Mouse (Mus musculus): Measurements from ENCODE around the gene Myh7. TPM values are rescaled to one million over a fixed set of nuclear protein-coding genes. Genes with fewer than 3 reads are reported as not detected.

Myh7 gene
- total and polyA plus RNA-seq, 3 experiments = 0.08 TPM; not detected in 2

- in situ Hi-C loops (cut with MboI; ENCODE audit: low pct_ligation_motif_present, low pct_unique_long_range_greater_than_20kb, low sequenced_read_pairs) = loop anchor here (5.0 kb wide), 1 partner anchor 34 kb away; no protein-coding TSS in a partner anchor
These were observed 57.6 kb downstream of the Myh7 start for GRCm38 (mm10) chr14:54936831-54937160.

GRCm38 (mm10) chr14:54935904-54936830, 58.3 kb downstream of the Myh7 start, which contains the start of gene Cmtm5:
Gene Cmtm5 (plus strand): TSS chr14:54936261.
- DNase-seq (ENCODE audit: extremely low read depth) = no peak
- Histone ChIP-seq H3K36me3 (replicated peaks in 1 of 2; ENCODE audit: control insufficient read depth in 1 of 2, insufficient read depth in 1 of 2, low read length in 1 of 2) (no peaks in the 10 kb centered on the region), H3K27ac (ENCODE audit: insufficient read depth, low read depth) (no peak within 1 kb of the TSS), H3K27me3 (replicated peaks) (peaks cover 65% of the 10 kb centered on the region), H3K4me2 (ENCODE audit: insufficient read depth, low read depth, poor library complexity, severe bottlenecking) (no peak within 1 kb of the TSS), H3K4me1 (ENCODE audit: control insufficient read depth in 1 of 2, insufficient read depth in 2 of 2) (peaks cover 3 to 12% of the 10 kb centered on the region in 2 experiments), H3K9me3 (replicated peaks; ENCODE audit: low read length) (no peaks in the 10 kb centered on the region), H3K9ac (ENCODE audit: insufficient read depth, low read depth) (no peak within 1 kb of the TSS), H3K79me2 (replicated peaks; ENCODE audit: control insufficient read depth, extremely low read depth, insufficient read depth, poor library complexity, severe bottlenecking) (no peaks in the 10 kb centered on the region), H3K4me3 (replicated peaks in 1 of 3; ENCODE audit: low read depth in 2 of 3, low read length in 2 of 3, poor library complexity in 1 of 3) (no peak within 1 kb of the TSS)
- dilution Hi-C loops (cut with MboI; ENCODE audit: extremely low pct_ligation_motif_present, extremely low pct_unique_long_range_greater_than_20kb, low sequenced_read_pairs) = no loop called here
- TF ChIP-seq NELFE (IDR thresholded peaks at IDR 0.05; ENCODE audit: low read depth, low read length) (no peak), ZKSCAN1 (IDR thresholded peaks at IDR 0.05; ENCODE audit: borderline replicate concordance, low read depth, low read length) (no peak), KAT2A (IDR thresholded peaks at IDR 0.05; ENCODE audit: insufficient replicate concordance, low read length) (no peak), MAFK (IDR thresholded peaks at IDR 0.05; ENCODE audit: insufficient replicate concordance, low read length) (no peak), POLR2A (IDR thresholded peaks at IDR 0.05; ENCODE audit: low read depth, low read length) (no peak), IRF4 (IDR thresholded peaks at IDR 0.05; ENCODE audit: low read depth, low read length) (no peak), SIN3A (IDR thresholded peaks at IDR 0.05; ENCODE audit: low read length) (no peak), ZC3H11A (IDR thresholded peaks at IDR 0.05; ENCODE audit: low read depth, low read length) (no peak)
- in situ Hi-C loops (cut with MboI; ENCODE audit: low pct_ligation_motif_present, low pct_unique_long_range_greater_than_20kb, low sequenced_read_pairs) = loop anchor here (5.0 kb wide), 1 partner anchor 34 kb away; no protein-coding TSS in a partner anchor

More at GRCm38 (mm10) chr14:54936831-54937160, 57.6 kb downstream of the Myh7 start:
- Histone ChIP-seq H3K36me3 (replicated peaks in 1 of 2; ENCODE audit: control insufficient read depth in 1 of 2, insufficient read depth in 1 of 2, low read length in 1 of 2) (no peaks in the 10 kb centered on the region), H3K79me2 (replicated peaks; ENCODE audit: control insufficient read depth, extremely low read depth, insufficient read depth, poor library complexity, severe bottlenecking) (no peaks in the 10 kb centered on the region), H3K27ac (ENCODE audit: insufficient read depth, low read depth) (no peak overlapping the region), H3K4me1 (ENCODE audit: control insufficient read depth in 1 of 2, insufficient read depth in 2 of 2) (peaks cover 3 to 12% of the 10 kb centered on the region in 2 experiments), H3K27me3 (replicated peaks) (peaks cover 66% of the 10 kb centered on the region), H3K9ac (ENCODE audit: insufficient read depth, low read depth) (no peak overlapping the region), H3K9me3 (replicated peaks; ENCODE audit: low read length) (no peaks in the 10 kb centered on the region), H3K4me2 (ENCODE audit: insufficient read depth, low read depth, poor library complexity, severe bottlenecking) (no peak overlapping the region), H3K4me3 (replicated peaks in 1 of 3; ENCODE audit: low read depth in 2 of 3, low read length in 2 of 3, poor library complexity in 1 of 3) (no peak overlapping the region)
- no peak for DNase-seq (ENCODE audit: extremely low read depth)
- dilution Hi-C loops (cut with MboI; ENCODE audit: extremely low pct_ligation_motif_present, extremely low pct_unique_long_range_greater_than_20kb, low sequenced_read_pairs) = no loop called here
- TF ChIP-seq TCF12 (IDR thresholded peaks at IDR 0.05; ENCODE audit: low read depth, low read length) = no peak
- TF ChIP-seq SMC3 (IDR thresholded peaks at IDR 0.05; ENCODE audit: low read depth, low read length) = no peak
- TF ChIP-seq PAX5 (IDR thresholded peaks at IDR 0.05; ENCODE audit: low read length) = no peak
- no peak for TF ChIP-seq JUN (IDR thresholded peaks at IDR 0.05; ENCODE audit: insufficient read depth, low read depth, low read length)
- TF ChIP-seq E2F4 (IDR thresholded peaks at IDR 0.05; ENCODE audit: insufficient replicate concordance, low read depth, low read length) = no peak
- no peak for TF ChIP-seq ETS1 (conservative IDR thresholded peaks at IDR 0.05; ENCODE audit: low read depth, low read length)
- TF ChIP-seq GABPA (IDR thresholded peaks at IDR 0.05; ENCODE audit: insufficient replicate concordance, low read depth, low read length) = no peak
- TF ChIP-seq MAFK (IDR thresholded peaks at IDR 0.05; ENCODE audit: insufficient replicate concordance, low read length) = no peak
- no peak for TF ChIP-seq NELFE (IDR thresholded peaks at IDR 0.05; ENCODE audit: low read depth, low read length)
- TF ChIP-seq BHLHE40 (IDR thresholded peaks at IDR 0.05; ENCODE audit: low read depth, low read length) = no peak
- TF ChIP-seq CHD1 (IDR thresholded peaks at IDR 0.05; ENCODE audit: low read depth, low read length) = no peak
- no peak for TF ChIP-seq POLR2AphosphoS2 (IDR thresholded peaks at IDR 0.05; ENCODE audit: low read depth, low read length)
- no peak for TF ChIP-seq MAX (IDR thresholded peaks at IDR 0.05; ENCODE audit: low read length)
- TF ChIP-seq TBP (conservative IDR thresholded peaks at IDR 0.05; ENCODE audit: low read depth, low read length) = no peak
- no peak for TF ChIP-seq ZNF384 (IDR thresholded peaks at IDR 0.05; ENCODE audit: low read depth, low read length)
- no peak for TF ChIP-seq UBTF (IDR thresholded peaks at IDR 0.05; ENCODE audit: low read depth, low read length)
- TF ChIP-seq MXI1 (IDR thresholded peaks at IDR 0.05; ENCODE audit: low read depth, low read length) = no peak
- no peak for TF ChIP-seq ZC3H11A (IDR thresholded peaks at IDR 0.05; ENCODE audit: low read depth, low read length)
- no peak for TF ChIP-seq MEF2A (IDR thresholded peaks at IDR 0.05; ENCODE audit: borderline replicate concordance, low read depth, low read length)

All from CH12.LX (cell line).